Mouse (Mus musculus) C2C12 (cell line): ENCODE data around the gene Osbpl5. TPM values are rescaled to one million over a fixed set of nuclear protein-coding genes. Genes with fewer than 3 reads are reported as not detected.
"Not testable (repeated sequence)": the region's sequence is repeated elsewhere in the genome, so short reads cannot be mapped to it uniquely, and the experiment has no call there.

Experiments
- H3K27me3 ChIP-seq: one replicate; pipeline ENCODE4 v1.6.1; 2011; ENCODE audit not compliant: control insufficient read depth, insufficient read depth, insufficient read length
- H3K36me3 ChIP-seq: one replicate; pipeline ENCODE4 v1.6.1; 2011; ENCODE audit not compliant: control insufficient read depth, insufficient read depth
- H3K4me3 ChIP-seq: one replicate; pipeline ENCODE4 v1.5.1; 2011; ENCODE audit warnings: mild to moderate bottlenecking, control low read depth; ENCODE audit not compliant: poor library complexity, insufficient read depth, severe bottlenecking
- H3K79me2 ChIP-seq: one replicate; pipeline ENCODE4 v1.6.1; 2011; ENCODE audit not compliant: control insufficient read depth, insufficient read depth
- H3K79me3 ChIP-seq: one replicate; pipeline ENCODE4 v1.6.1; 2011; ENCODE audit warnings: low read depth, control low read depth
- H3ac ChIP-seq: one replicate; pipeline ENCODE3; 2011; ENCODE audit warnings: low read depth; ENCODE audit not compliant: control insufficient read depth, insufficient read length
- CEBPB ChIP-seq: IDR thresholded peaks from one replicate; pipeline ENCODE4 v1.6.1; 2011; ENCODE audit warnings: low read depth, mild to moderate bottlenecking, control low read depth, moderate library complexity
- CTCF ChIP-seq: IDR thresholded peaks from one replicate; pipeline ENCODE4 v1.5.1; 2011; ENCODE audit not compliant: control insufficient read depth, insufficient read depth, insufficient read length
- FOSL1 ChIP-seq: IDR thresholded peaks from one replicate; pipeline ENCODE4 v1.8.0; 2011; ENCODE audit warnings: mild to moderate bottlenecking, low read length; ENCODE audit not compliant: poor library complexity, insufficient read depth, severe bottlenecking
- MAX ChIP-seq: IDR thresholded peaks from one replicate; pipeline ENCODE4 v1.6.1; 2011; ENCODE audit warnings: mild to moderate bottlenecking, control low read depth
- MYOD1 ChIP-seq: IDR thresholded peaks from one replicate; pipeline ENCODE4 v1.6.1; 2011; ENCODE audit warnings: low read depth; ENCODE audit not compliant: control insufficient read depth, insufficient read length
- MYOG ChIP-seq: IDR thresholded peaks from one replicate; pipeline ENCODE4 v1.6.1; 2011; ENCODE audit not compliant: control insufficient read depth, insufficient read length; ENCODE audit errors: extremely low read depth
- USF1 ChIP-seq: IDR thresholded peaks from one replicate; pipeline ENCODE4 v1.6.1; 2011; ENCODE audit warnings: low read depth, mild to moderate bottlenecking, control low read depth, moderate library complexity
- microRNA-seq: library from miRNA; unstranded; fragments of <30 nt; microRNA quantifications from one replicate; pipeline ENCODE4, GENCODE M21; 2019; ENCODE audit warnings: borderline microRNAs expressed
- polyA plus RNA-seq: library from polyadenylated mRNA; unstranded; fragments of >200 nt; fragmentation: generic; extraction: Trizol; gene quantifications from one replicate; pipeline ENCODE4 v1.2.1, GENCODE M21; 2012; ENCODE audit warnings: missing spikeins

Gene Osbpl5
- polyA plus RNA-seq, 1 experiment, result 41.1 TPM

GRCm38 (mm10) chr7:143666427-143667311 is 90.1 kb downstream of the Osbpl5 start:
- Histone ChIP-seq H3K36me3 (no peaks in the 10 kb centered on the region), H3K79me3 (no peaks in the 10 kb centered on the region), H3K4me3 (no peak overlapping the region), H3K79me2 (no peaks in the 10 kb centered on the region), H3ac (no peak overlapping the region), H3K27me3 (no peaks in the 10 kb centered on the region)
- TF ChIP-seq MYOG (no peak), FOSL1 (no peak), CEBPB (no peak), MAX (no peak), USF1 (no peak), CTCF (no peak), MYOD1 (no peak)

- TF ChIP-seq MYOG (no peak), CEBPB (no peak), USF1 (no peak), MYOD1 (no peak), FOSL1 (no peak), MAX (no peak), CTCF (no peak)
- H3K36me3 ChIP-seq, result no peaks in the 10 kb centered on the region
- no peak overlapping the region for H3K4me3 ChIP-seq
- no peaks in the 10 kb centered on the region for H3K79me3 ChIP-seq
- no peaks in the 10 kb centered on the region for H3K79me2 ChIP-seq
- no peak overlapping the region for H3ac ChIP-seq
- H3K27me3 ChIP-seq, result no peaks in the 10 kb centered on the region
Observed at GRCm38 (mm10) chr7:143663470-143663869, 93.3 kb downstream of the Osbpl5 start.

- no peaks in the 10 kb centered on the region for H3K79me3 ChIP-seq
- TF ChIP-seq MAX (no peak), CEBPB (peak; percentile 70), MYOG (no peak), CTCF (no peak), MYOD1 (no peak)
- H3K27me3 ChIP-seq, result no peaks in the 10 kb centered on the region
- H3K36me3 ChIP-seq, result no peaks in the 10 kb centered on the region
- H3ac ChIP-seq, result no peak overlapping the region
- no peaks in the 10 kb centered on the region for H3K79me2 ChIP-seq
- H3K4me3 ChIP-seq, result no peak overlapping the region
Observed at GRCm38 (mm10) chr7:143660797-143661196, 96.0 kb downstream of the Osbpl5 start.

DNA sequence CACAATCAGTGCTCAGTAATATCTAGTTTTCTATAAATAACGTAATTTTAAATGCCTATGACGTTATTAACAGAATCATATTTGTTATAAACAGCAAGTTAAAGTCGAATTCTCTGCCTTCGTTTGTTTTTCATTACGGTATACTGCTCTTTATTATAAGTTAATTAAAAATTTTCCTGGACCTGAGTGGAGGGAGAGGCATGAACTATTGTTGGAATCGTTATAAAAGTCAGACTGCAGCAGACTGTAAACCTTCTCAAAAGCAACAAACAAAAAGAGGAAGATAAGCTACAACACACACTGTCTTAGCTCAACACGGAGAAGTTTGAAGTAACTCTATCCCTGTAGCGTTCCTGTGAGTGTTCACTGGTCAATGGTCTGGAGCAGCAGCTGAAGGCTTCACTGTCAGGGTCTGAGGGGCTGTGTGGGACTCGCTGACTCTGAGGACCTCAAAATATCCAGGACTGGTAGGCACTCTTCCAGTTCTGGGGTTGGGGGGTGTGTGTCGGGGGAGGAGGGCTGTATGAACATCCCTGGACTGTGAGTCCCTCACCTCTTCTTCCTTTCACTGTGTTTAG is 106.9 kb downstream of the Osbpl5 start:
- not testable (repeated sequence) for H3K79me3 ChIP-seq, H3K79me2 ChIP-seq, H3ac ChIP-seq, H3K36me3 ChIP-seq, H3K27me3 ChIP-seq
- H3K4me3 ChIP-seq, result peak overlapping the region; percentile 53

GRCm38 (mm10) chr7:143649034-143649768 is 107.6 kb downstream of the Osbpl5 start, which contains the start of gene Tnfrsf22:
TSS of gene Tnfrsf22 (minus strand) at chr7:143649661.
- Histone ChIP-seq H3K4me3 (peak within 1 kb of the TSS; percentile 53), H3K36me3 (no peaks in the 10 kb centered on the region), H3K27me3 (no peaks in the 10 kb centered on the region), H3ac (peak within 1 kb of the TSS; percentile 49), H3K79me3 (peaks cover 3% of the 10 kb centered on the region), H3K79me2 (no peaks in the 10 kb centered on the region)
- TF ChIP-seq FOSL1 (no peak), MYOG (no peak), MYOD1 (no peak), USF1 (no peak), CTCF (no peak), CEBPB (no peak), MAX (no peak)

DNA sequence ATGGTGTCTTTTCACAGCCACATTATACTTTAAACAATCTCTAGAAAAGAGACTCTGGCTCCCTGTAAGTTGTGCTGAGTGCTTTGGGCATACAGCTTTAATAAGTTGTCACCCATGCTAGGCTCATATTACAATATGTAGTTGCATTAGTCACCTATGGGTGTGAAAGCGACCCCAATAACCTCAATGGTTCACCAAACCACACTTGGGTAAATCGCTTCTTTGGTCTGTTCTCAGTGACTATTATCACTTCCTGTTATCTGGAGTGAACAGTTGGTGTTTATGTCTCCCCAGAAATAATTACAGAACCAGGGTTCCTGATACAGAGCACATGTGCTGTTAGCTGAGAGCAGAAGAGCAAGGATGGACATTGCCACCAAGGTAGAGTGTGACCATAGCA is 112.8 kb downstream of the Osbpl5 start:
- not testable (repeated sequence) for H3K79me2 ChIP-seq, H3K79me3 ChIP-seq, H3K27me3 ChIP-seq, H3ac ChIP-seq, H3K4me3 ChIP-seq
- H3K36me3 ChIP-seq, result peaks cover 15% of the 10 kb centered on the region

Small RNA genes lying within 50 kb of the gene (microRNA-seq; reads per million reads assigned to microRNA genes)
- not detected for gene Gm22064

Other genes with a start within 250 kb of the Osbpl5 start
- 112 TPM for gene Nap1l4, start 207.9 kb downstream of the Osbpl5 start, polyA plus RNA-seq
- 137 TPM for gene Cars, start 156.9 kb downstream of the Osbpl5 start, polyA plus RNA-seq
- 0.04 TPM for gene Tnfrsf26, start 128.3 kb downstream of the Osbpl5 start, polyA plus RNA-seq
- gene Tnfrsf22, start 107.3 kb downstream of the Osbpl5 start, polyA plus RNA-seq, result 12.2 TPM
- gene Tnfrsf23, start 71.1 kb downstream of the Osbpl5 start, polyA plus RNA-seq, result 16.7 TPM
- not detected for gene Mrgprg, start 10.0 kb upstream of the Osbpl5 start, polyA plus RNA-seq
- gene Mrgpre, start 27.5 kb upstream of the Osbpl5 start, polyA plus RNA-seq, result 2.9 TPM
- 5.6 TPM for gene Nadsyn1, start 65.9 kb upstream of the Osbpl5 start, polyA plus RNA-seq
- 27.8 TPM for gene Dhcr7, start 66.2 kb upstream of the Osbpl5 start, polyA plus RNA-seq
- not detected for gene Gm498, start 109.9 kb upstream of the Osbpl5 start, polyA plus RNA-seq
- gene Shank2, start 244.9 kb upstream of the Osbpl5 start, polyA plus RNA-seq, result 0.70 TPM